Comparison of ENCODE assay signal across 8 mouse cellular contexts in genomic region chr3:95668026-95668425, GRCm38 (mm10). TPM values are rescaled to one million over a fixed set of nuclear protein-coding genes. Genes with fewer than 3 reads are reported as not detected.
DNase-seq lines count a peak whose midpoint lies in the region; ATAC-seq and TF ChIP-seq lines count a peak whose summit lies in the region.

No protein-coding gene starts in this region.

- no peaks in the 10 kb centered on the region for H3K27me3 ChIP-seq in testis, adult 2 months (ENCODE audit: control insufficient read depth, insufficient read depth, low read length)
- no peaks in the 10 kb centered on the region for H3K27me3 ChIP-seq in heart, embryonic 12.5 days (replicated peaks)
- H3K27me3 ChIP-seq in kidney, embryonic 15.5 days, result no peaks in the 10 kb centered on the region

- TF ChIP-seq POLR2A in testis, adult 2 months (IDR thresholded peaks at IDR 0.05; ENCODE audit: control insufficient read depth, low read depth, low read length), result no peak

- 16% methylated on average over 7 of the region's 7 CpGs for WGBS in heart, embryonic 12.5 days
- 24% methylated on average over 7 of the region's 7 CpGs for WGBS in kidney, embryonic 15.5 days

- H3K4me1 ChIP-seq in testis, adult 2 months (ENCODE audit: control insufficient read depth, insufficient read depth, low read length), result peaks cover 1% of the 10 kb centered on the region; the same call in 1 of the 2 replicates
- H3K4me1 ChIP-seq in heart, embryonic 12.5 days (replicated peaks), result peaks cover 77% of the 10 kb centered on the region
- H3K4me1 ChIP-seq in kidney, embryonic 15.5 days, result peaks cover 73% of the 10 kb centered on the region

- no peak for TF ChIP-seq CTCF in testis, adult 2 months (IDR thresholded peaks at IDR 0.05; ENCODE audit: control insufficient read depth, insufficient read depth, insufficient replicate concordance, low read depth, low read length)

- H3K4me3 ChIP-seq in testis, adult 2 months (ENCODE audit: control insufficient read depth, low read depth, low read length), result no peak overlapping the region
- H3K4me3 ChIP-seq in heart, embryonic 12.5 days, result no peak overlapping the region
- H3K4me3 ChIP-seq in kidney, embryonic 15.5 days (replicated peaks), result no peak overlapping the region

- DNase-seq in testis, postnatal 10 days (ENCODE audit: low spot score), result no peak
- DNase-seq in brain, adult 2 months (ENCODE audit: low read depth, low spot score), result peak; percentile 80
- peak; percentile 68 for DNase-seq in lung, postnatal 14 days
- DNase-seq in yolk sac, embryonic 10.5 days (ENCODE audit: low spot score), result peak; percentile 60
- no peak for DNase-seq in spleen, adult 18-20 months

- peak overlapping the region; percentile 44; the same call in 1 of the 2 replicates for H3K27ac ChIP-seq in testis, adult 2 months (ENCODE audit: control insufficient read depth, insufficient read depth, low read depth, low read length)
- H3K27ac ChIP-seq in heart, embryonic 12.5 days (ENCODE audit: poor library complexity, severe bottlenecking), result peak overlapping the region; percentile 96
- H3K27ac ChIP-seq in kidney, embryonic 15.5 days, result peak overlapping the region; percentile 90

- no peak for ATAC-seq in heart, embryonic 12.5 days (ENCODE audit: insufficient number of reproducible peaks, low FRiP score)
- 0 out of 2 replicates have a peak, but pooled peaks have one; percentile 38 for ATAC-seq in kidney, embryonic 15.5 days (replicated peaks; ENCODE audit: low FRiP score)

- peak overlapping the region; percentile 56; the same call in 1 of the 2 replicates for H3K9ac ChIP-seq in heart, embryonic 12.5 days
- H3K9ac ChIP-seq in kidney, embryonic 15.5 days, result peak overlapping the region; percentile 32; the same call in 1 of the 2 replicates

- H3K9me3 ChIP-seq in heart, embryonic 12.5 days (replicated peaks), result no peaks in the 10 kb centered on the region
- no peaks in the 10 kb centered on the region for H3K9me3 ChIP-seq in kidney, embryonic 15.5 days (replicated peaks)

- H3K36me3 ChIP-seq in testis, adult 2 months (ENCODE audit: control insufficient read depth, insufficient read depth, low read length), result no peaks in the 10 kb centered on the region
- H3K36me3 ChIP-seq in heart, embryonic 12.5 days, result peaks cover 45% of the 10 kb centered on the region
- peaks cover 37% of the 10 kb centered on the region for H3K36me3 ChIP-seq in kidney, embryonic 15.5 days

- H3K4me2 ChIP-seq in heart, embryonic 12.5 days, result peak overlapping the region; percentile 52
- peak overlapping the region; percentile 27 for H3K4me2 ChIP-seq in kidney, embryonic 15.5 days

RNA-seq across cellular contexts. Expression of gene Mcl1, which starts 9.4 kb away (rescaled TPM):
- 27.4 and 40.2 TPM in 2 replicates for polyA plus RNA-seq in testis, adult 2 months (2012; rRNA removed)
- polyA plus RNA-seq in heart, embryonic 12.5 days (2016; fragmentation: Nextera tagmentation; extraction: Ambion mirVana), result 65.2 and 66.9 TPM in 2 replicates
- polyA plus RNA-seq in kidney, embryonic 15.5 days (2015; fragmentation: Nextera tagmentation; extraction: Ambion mirVana), result 51.2 and 54.4 TPM in 2 replicates

RNA-seq across cellular contexts. Expression of gene Adamtsl4, which starts 19.7 kb away (rescaled TPM):
- polyA plus RNA-seq in testis, adult 2 months (2012; rRNA removed), result 0.74 and 2.3 TPM in 2 replicates
- polyA plus RNA-seq in heart, embryonic 12.5 days (2016; fragmentation: Nextera tagmentation; extraction: Ambion mirVana), result 4.3 and 4.9 TPM in 2 replicates
- 4.0 and 6.3 TPM in 2 replicates for polyA plus RNA-seq in kidney, embryonic 15.5 days (2015; fragmentation: Nextera tagmentation; extraction: Ambion mirVana)

RNA-seq across cellular contexts. Expression of gene Ensa, which starts 43.2 kb away (rescaled TPM):
- polyA plus RNA-seq in testis, adult 2 months (2012; rRNA removed), result 11.1 and 13.9 TPM in 2 replicates
- 50.8 and 51.4 TPM in 2 replicates for polyA plus RNA-seq in heart, embryonic 12.5 days (2016; fragmentation: Nextera tagmentation; extraction: Ambion mirVana)
- 71.1 and 73.2 TPM in 2 replicates for polyA plus RNA-seq in kidney, embryonic 15.5 days (2015; fragmentation: Nextera tagmentation; extraction: Ambion mirVana)

Comparison
In these comparisons a context has a peak if more than half of its experiments do, and no peak if none do; other contexts are left out.
1. H3K27ac ChIP-seq: peak in every context shown above with its lines; median percentile 96 in heart, embryonic 12.5 days; 90 in kidney, embryonic 15.5 days; 44 in testis, adult 2 months.
2. DNase-seq: peak in brain, adult 2 months (single experiment), lung, postnatal 14 days (single experiment) and yolk sac, embryonic 10.5 days (single experiment); none in testis, postnatal 10 days (single experiment) and spleen, adult 18-20 months (0 of 2).